Mouse (Mus musculus): ENCODE results near the gene Dera. TPM values are rescaled to one million over a fixed set of nuclear protein-coding genes. Genes with fewer than 3 reads are reported as not detected.

The Dera gene
- polyA plus RNA-seq, 1 experiment from 2014 or later: 65.1 TPM

DNA sequence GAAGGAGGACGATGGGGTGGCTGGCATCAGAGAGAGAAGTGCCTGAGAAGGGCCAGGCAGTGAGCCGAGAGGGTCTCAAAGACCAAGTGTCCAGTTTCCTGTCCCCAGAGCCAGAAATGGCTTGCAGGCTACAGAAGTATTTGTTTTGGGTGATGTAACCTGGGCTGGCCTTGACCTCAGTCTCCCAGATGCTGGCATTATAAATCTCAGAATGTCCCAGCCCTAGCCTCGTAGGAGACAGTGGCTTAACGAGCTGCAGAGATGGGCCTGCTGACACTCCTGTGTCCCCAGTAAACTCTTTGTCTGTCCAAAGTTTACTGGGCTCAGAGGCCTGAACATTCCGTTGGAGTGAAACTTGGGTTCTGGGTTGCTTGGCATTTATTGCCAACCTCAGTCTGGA is 55.8 kb downstream of the Dera start:
- Histone ChIP-seq H3K4me1 (replicated peaks; ENCODE audit: control insufficient read depth, insufficient read depth, low read length) (no peaks in the 10 kb centered on the region), H3K27me3 (ENCODE audit: control insufficient read depth, insufficient read depth, low read depth, low read length) (no peaks in the 10 kb centered on the region), H3K27ac (ENCODE audit: low read length) (no peak overlapping the region), H3K4me3 (ENCODE audit: low read length) (no peak overlapping the region), H3K36me3 (ENCODE audit: control insufficient read depth, insufficient read depth, low read length) (no peaks in the 10 kb centered on the region), H3K9me3 (ENCODE audit: control insufficient read depth, low read length) (no peaks in the 10 kb centered on the region), H3K9ac (ENCODE audit: low read length) (no peak overlapping the region), H3K4me2 (ENCODE audit: low read depth, low read length) (no peak overlapping the region)
- ATAC-seq (ENCODE audit: low read depth): no peak
- WGBS: 58% methylated on average over 5 of the region's 5 CpGs

- Histone ChIP-seq H3K27me3 (ENCODE audit: control insufficient read depth, insufficient read depth, low read depth, low read length) (no peaks in the 10 kb centered on the region), H3K4me2 (ENCODE audit: low read depth, low read length) (no peak overlapping the region), H3K27ac (ENCODE audit: low read length) (no peak overlapping the region), H3K4me1 (replicated peaks; ENCODE audit: control insufficient read depth, insufficient read depth, low read length) (no peaks in the 10 kb centered on the region), H3K9me3 (ENCODE audit: control insufficient read depth, low read length) (no peaks in the 10 kb centered on the region), H3K36me3 (ENCODE audit: control insufficient read depth, insufficient read depth, low read length) (no peaks in the 10 kb centered on the region), H3K4me3 (ENCODE audit: low read length) (no peak overlapping the region), H3K9ac (ENCODE audit: low read length) (no peak overlapping the region)
- no peak for ATAC-seq (ENCODE audit: low read depth)
- WGBS: 90% methylated on average over 1 of the region's 1 CpGs
These were observed 59.7 kb downstream of the Dera start for GRCm38 (mm10) chr6:137814006-137814405.

DNA sequence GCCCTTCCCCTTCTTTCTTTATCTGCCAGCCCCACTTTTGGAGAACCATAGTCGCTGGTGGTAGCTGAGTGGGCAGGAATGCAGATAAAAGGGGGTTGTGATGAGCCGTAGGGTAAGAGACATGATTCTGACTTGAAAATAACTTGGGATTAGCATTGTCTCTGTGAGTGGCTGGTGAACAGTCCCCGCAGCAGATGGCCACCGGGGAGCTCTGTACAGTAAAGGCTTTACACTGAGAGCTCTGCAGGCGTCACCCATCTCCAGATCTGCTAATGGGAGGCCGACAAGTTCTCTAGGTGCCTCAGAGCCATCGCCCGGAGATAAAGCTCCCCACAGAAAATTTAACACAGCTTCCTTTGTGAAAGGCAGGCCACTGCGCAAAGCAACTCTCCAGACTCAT is 62.2 kb downstream of the Dera start:
- 77% methylated on average over 9 of the region's 9 CpGs for WGBS
- Histone ChIP-seq H3K4me1 (replicated peaks; ENCODE audit: control insufficient read depth, insufficient read depth, low read length) (no peaks in the 10 kb centered on the region), H3K27me3 (ENCODE audit: control insufficient read depth, insufficient read depth, low read depth, low read length) (no peaks in the 10 kb centered on the region), H3K9ac (ENCODE audit: low read length) (no peak overlapping the region), H3K4me3 (ENCODE audit: low read length) (no peak overlapping the region), H3K27ac (ENCODE audit: low read length) (no peak overlapping the region), H3K9me3 (ENCODE audit: control insufficient read depth, low read length) (no peaks in the 10 kb centered on the region), H3K4me2 (ENCODE audit: low read depth, low read length) (no peak overlapping the region), H3K36me3 (ENCODE audit: control insufficient read depth, insufficient read depth, low read length) (no peaks in the 10 kb centered on the region)
- ATAC-seq (ENCODE audit: low read depth): no peak

DNA sequence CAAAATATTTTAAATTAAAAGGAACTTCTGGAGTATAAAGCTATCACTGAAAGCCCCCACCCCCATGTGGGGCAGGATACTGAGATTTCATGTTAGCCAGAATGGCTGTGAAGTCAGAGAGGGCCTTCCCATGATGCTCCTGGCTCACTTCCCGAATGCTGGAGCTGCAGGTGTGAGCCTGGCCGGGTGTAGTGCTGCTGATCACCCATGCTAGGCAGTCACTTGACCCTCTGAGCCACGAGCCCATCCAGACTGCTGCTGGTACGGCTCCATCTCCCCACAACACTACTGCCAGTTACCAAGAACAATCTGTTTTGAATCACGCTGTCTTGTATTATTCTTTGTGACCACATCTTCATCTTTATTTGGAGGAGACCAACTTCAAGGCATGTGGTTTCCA is 68.2 kb downstream of the Dera start:
- Histone ChIP-seq H3K27me3 (ENCODE audit: control insufficient read depth, insufficient read depth, low read depth, low read length) (no peaks in the 10 kb centered on the region), H3K4me2 (ENCODE audit: low read depth, low read length) (no peak overlapping the region), H3K4me3 (ENCODE audit: low read length) (no peak overlapping the region), H3K36me3 (ENCODE audit: control insufficient read depth, insufficient read depth, low read length) (no peaks in the 10 kb centered on the region), H3K4me1 (replicated peaks; ENCODE audit: control insufficient read depth, insufficient read depth, low read length) (no peaks in the 10 kb centered on the region), H3K27ac (ENCODE audit: low read length) (no peak overlapping the region), H3K9me3 (ENCODE audit: control insufficient read depth, low read length) (no peaks in the 10 kb centered on the region), H3K9ac (ENCODE audit: low read length) (no peak overlapping the region)
- no peak for ATAC-seq (ENCODE audit: low read depth)
- WGBS: 74% methylated on average over 5 of the region's 5 CpGs

- Histone ChIP-seq H3K27me3 (ENCODE audit: control insufficient read depth, insufficient read depth, low read depth, low read length) (no peaks in the 10 kb centered on the region), H3K9ac (ENCODE audit: low read length) (no peak overlapping the region), H3K4me3 (ENCODE audit: low read length) (no peak overlapping the region), H3K4me2 (ENCODE audit: low read depth, low read length) (no peak overlapping the region), H3K27ac (ENCODE audit: low read length) (no peak overlapping the region), H3K36me3 (ENCODE audit: control insufficient read depth, insufficient read depth, low read length) (no peaks in the 10 kb centered on the region), H3K9me3 (ENCODE audit: control insufficient read depth, low read length) (no peaks in the 10 kb centered on the region), H3K4me1 (replicated peaks; ENCODE audit: control insufficient read depth, insufficient read depth, low read length) (no peaks in the 10 kb centered on the region)
- 86% methylated on average over 7 of the region's 7 CpGs for WGBS
- no peak for ATAC-seq (ENCODE audit: low read depth)
These were observed 70.0 kb downstream of the Dera start for GRCm38 (mm10) chr6:137824046-137825021.

DNA sequence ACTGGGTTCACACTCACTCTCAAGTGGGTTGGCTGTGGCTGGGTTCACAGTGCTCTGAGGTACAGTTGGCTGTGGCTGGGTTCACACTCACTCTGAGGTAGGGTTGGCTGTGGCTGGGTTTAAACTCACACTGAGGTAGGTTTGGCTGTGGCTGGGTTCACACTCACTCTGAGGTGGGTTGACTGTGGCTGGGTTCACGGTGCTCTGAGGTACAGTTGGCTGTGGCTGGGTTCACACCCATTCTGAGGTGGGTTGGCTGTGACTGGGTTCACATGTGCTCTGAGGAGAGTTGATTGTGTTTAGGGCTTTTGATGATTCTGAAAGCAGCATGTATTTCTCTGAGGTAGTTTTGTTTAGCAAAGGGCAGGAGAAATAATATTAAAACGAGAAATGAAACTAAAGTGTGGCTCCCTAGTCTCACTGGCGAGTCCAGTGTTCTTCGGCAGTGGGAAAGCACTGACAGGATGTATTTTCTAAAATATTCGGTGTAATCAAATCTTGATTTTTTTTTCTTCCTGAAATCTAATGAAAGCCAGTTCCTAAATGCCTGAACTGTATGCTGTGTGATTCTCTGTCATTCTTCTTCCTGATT is 70.8 kb downstream of the Dera start:
- no peak overlapping the region for H3K9ac ChIP-seq (ENCODE audit: low read length)
- no peak for ATAC-seq (ENCODE audit: low read depth)
- WGBS: 83% methylated on average over 5 of the region's 5 CpGs
- no peaks in the 10 kb centered on the region for H3K9me3 ChIP-seq (ENCODE audit: control insufficient read depth, low read length)
- no peak overlapping the region for H3K4me3 ChIP-seq (ENCODE audit: low read length)
- no peaks in the 10 kb centered on the region for H3K4me1 ChIP-seq (replicated peaks; ENCODE audit: control insufficient read depth, insufficient read depth, low read length)
- no peaks in the 10 kb centered on the region for H3K27me3 ChIP-seq (ENCODE audit: control insufficient read depth, insufficient read depth, low read depth, low read length)
- H3K36me3 ChIP-seq (ENCODE audit: control insufficient read depth, insufficient read depth, low read length): no peaks in the 10 kb centered on the region
- H3K27ac ChIP-seq (ENCODE audit: low read length): no peak overlapping the region
- no peak overlapping the region for H3K4me2 ChIP-seq (ENCODE audit: low read depth, low read length)

DNA sequence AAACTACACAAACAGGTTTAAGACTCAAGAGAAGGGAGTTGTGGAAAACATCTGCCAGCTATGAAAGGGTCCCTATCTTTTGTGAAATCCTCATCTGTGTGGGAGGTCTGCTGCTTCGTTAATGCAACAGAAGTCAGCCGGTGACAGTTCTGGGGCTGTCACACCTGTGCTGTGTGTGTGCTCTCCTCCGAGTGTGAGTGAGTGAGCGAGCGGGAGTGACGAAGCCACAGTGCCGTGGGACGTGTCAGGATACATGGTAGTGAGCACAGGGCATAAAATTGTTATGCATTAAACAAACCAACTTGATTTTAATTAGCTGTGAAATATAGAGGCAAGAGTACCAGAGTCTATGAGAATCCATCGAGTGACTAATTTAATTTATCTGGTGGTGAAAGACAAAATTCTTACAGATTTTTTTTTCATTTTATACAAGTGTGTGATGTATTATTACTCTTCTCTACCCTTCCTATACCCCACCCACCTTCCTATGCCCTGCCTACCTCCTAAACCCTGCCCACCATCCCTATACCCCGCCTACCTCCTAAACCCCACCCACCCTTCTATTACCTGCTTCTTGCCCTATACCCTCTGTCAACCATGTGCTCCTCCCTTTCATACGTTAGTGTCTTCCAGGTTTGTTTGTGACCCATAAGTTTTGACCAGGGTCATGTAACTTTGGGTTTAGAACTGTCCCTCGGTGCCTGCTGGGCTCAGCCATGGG is 74.9 kb downstream of the Dera start:
- H3K9me3 ChIP-seq (ENCODE audit: control insufficient read depth, low read length): no peaks in the 10 kb centered on the region
- no peak overlapping the region for H3K4me2 ChIP-seq (ENCODE audit: low read depth, low read length)
- H3K9ac ChIP-seq (ENCODE audit: low read length): no peak overlapping the region
- no peaks in the 10 kb centered on the region for H3K27me3 ChIP-seq (ENCODE audit: control insufficient read depth, insufficient read depth, low read depth, low read length)
- no peak overlapping the region for H3K27ac ChIP-seq (ENCODE audit: low read length)
- WGBS: 76% methylated on average over 12 of the region's 12 CpGs
- no peak for ATAC-seq (ENCODE audit: low read depth)
- H3K4me1 ChIP-seq (replicated peaks; ENCODE audit: control insufficient read depth, insufficient read depth, low read length): no peaks in the 10 kb centered on the region
- H3K4me3 ChIP-seq (ENCODE audit: low read length): no peak overlapping the region
- no peaks in the 10 kb centered on the region for H3K36me3 ChIP-seq (ENCODE audit: control insufficient read depth, insufficient read depth, low read length)

- no peak overlapping the region for H3K27ac ChIP-seq (ENCODE audit: low read length)
- no peak overlapping the region for H3K9ac ChIP-seq (ENCODE audit: low read length)
- no peaks in the 10 kb centered on the region for H3K9me3 ChIP-seq (ENCODE audit: control insufficient read depth, low read length)
- H3K4me2 ChIP-seq (ENCODE audit: low read depth, low read length): no peak overlapping the region
- H3K4me3 ChIP-seq (ENCODE audit: low read length): no peak overlapping the region
- no peaks in the 10 kb centered on the region for H3K4me1 ChIP-seq (replicated peaks; ENCODE audit: control insufficient read depth, insufficient read depth, low read length)
- no peaks in the 10 kb centered on the region for H3K36me3 ChIP-seq (ENCODE audit: control insufficient read depth, insufficient read depth, low read length)
- H3K27me3 ChIP-seq (ENCODE audit: control insufficient read depth, insufficient read depth, low read depth, low read length): no peaks in the 10 kb centered on the region
- WGBS: 89% methylated on average over 13 of the region's 13 CpGs
- ATAC-seq (ENCODE audit: low read depth): no peak
These were observed 82.5 kb downstream of the Dera start for GRCm38 (mm10) chr6:137836799-137837198.

GRCm38 (mm10) chr6:137843337-137843736 is 89.0 kb downstream of the Dera start:
- WGBS: 61% methylated on average over 3 of the region's 3 CpGs
- Histone ChIP-seq H3K36me3 (ENCODE audit: control insufficient read depth, insufficient read depth, low read length) (no peaks in the 10 kb centered on the region), H3K4me2 (ENCODE audit: low read depth, low read length) (no peak overlapping the region), H3K4me1 (replicated peaks; ENCODE audit: control insufficient read depth, insufficient read depth, low read length) (no peaks in the 10 kb centered on the region), H3K27ac (ENCODE audit: low read length) (no peak overlapping the region), H3K27me3 (ENCODE audit: control insufficient read depth, insufficient read depth, low read depth, low read length) (no peaks in the 10 kb centered on the region), H3K4me3 (ENCODE audit: low read length) (no peak overlapping the region), H3K9me3 (ENCODE audit: control insufficient read depth, low read length) (no peaks in the 10 kb centered on the region), H3K9ac (ENCODE audit: low read length) (no peak overlapping the region)
- no peak for ATAC-seq (ENCODE audit: low read depth)

Data from lung, embryonic 16.5 days (tissue).